11 mouse cellular contexts compared by ENCODE assay signal in genomic region chr1:118864031-118864430, GRCm38 (mm10).
A peak's percentile ranks its signal among the peaks of the same experiment; 100 is the strongest.
DNase-seq lines count a peak whose midpoint lies in the region.
"Had no signal": no experiment of that assay in that cellular context is flagged by ENCODE, and none has a peak within 500 bp of the region (broad histone marks: within the 10 kb centered on the region; RNA-seq: fewer than 3 reads in every experiment).

No protein-coding gene starts in this region.

- peak; percentile 28 for DNase-seq in layer of hippocampus, adult 9-11 months
- DNase-seq in layer of hippocampus, postnatal 10 days (ENCODE audit: low spot score in 2 of 2): no peak
- DNase-seq in brain, adult 2 months (ENCODE audit: low read depth, low spot score): peak; percentile 76
- peak; percentile 11 for DNase-seq in cerebellum, adult 11 months
- peak; percentile 64 to 76 for DNase-seq in cerebellum, postnatal 10 days
- no peak for DNase-seq in thymus, postnatal 25 days
- DNase-seq in testis, postnatal 14 days (ENCODE audit: low spot score): no peak
- DNase-seq: embryo, embryonic 11 days; lung, embryonic 14.5 days; lung, postnatal 36 days; thymus, adult 18-20 months had no signal

Comparison
In these comparisons a context has a peak if more than half of its experiments do, and no peak if none do; other contexts are left out.
1. DNase-seq: peak in layer of hippocampus, adult 9-11 months (single experiment), brain, adult 2 months (single experiment), cerebellum, adult 11 months (single experiment) and cerebellum, postnatal 10 days (2 of 2); none in layer of hippocampus, postnatal 10 days (0 of 2), thymus, postnatal 25 days (single experiment) and testis, postnatal 14 days (single experiment).